Mouse (Mus musculus): Measurements from ENCODE around the gene Lat2.

Gene Lat2

GRCm38 (mm10) chr5:134568964-134569491, 45.8 kb downstream of the Lat2 start:
- DNase-seq, result no peak

- no peak for DNase-seq
These were observed 46.8 kb downstream of the Lat2 start for GRCm38 (mm10) chr5:134568030-134568429.

GRCm38 (mm10) chr5:134567445-134567844, 47.4 kb downstream of the Lat2 start:
- no peak for DNase-seq

GRCm38 (mm10) chr5:134565696-134566095, 49.1 kb downstream of the Lat2 start:
- DNase-seq, result no peak

GRCm38 (mm10) chr5:134564272-134564671, 50.6 kb downstream of the Lat2 start:
- DNase-seq, result no peak

- DNase-seq, result no peak
These were observed 54.2 kb downstream of the Lat2 start for GRCm38 (mm10) chr5:134560450-134561171.

GRCm38 (mm10) chr5:134560071-134560449, 54.8 kb downstream of the Lat2 start, which contains the start of gene Syna:
Gene Syna (minus strand): TSS chr5:134560171.
- no peak for DNase-seq

- DNase-seq, result peak; percentile 25 to 53
These were observed 59.2 kb downstream of the Lat2 start for GRCm38 (mm10) chr5:134555463-134556164.

GRCm38 (mm10) chr5:134553951-134554546, 60.8 kb downstream of the Lat2 start:
- no peak for DNase-seq

GRCm38 (mm10) chr5:134552110-134552972, 62.5 kb downstream of the Lat2 start, which contains the start of gene Clip2:
Gene Clip2 (minus strand): TSS chr5:134552434.
- DNase-seq, result peak; percentile 84 to 89

GRCm38 (mm10) chr5:134551233-134552109, 63.4 kb downstream of the Lat2 start:
- DNase-seq, result peak; percentile 45 to 68

GRCm38 (mm10) chr5:134550836-134551232, 64.0 kb downstream of the Lat2 start:
- DNase-seq, result peak; percentile 6 to 16

All from thymus, postnatal 36 days (tissue).